Comparison of ENCODE assay signal across 7 mouse cellular contexts in genomic region chrX:19237048-19237737, GRCm38 (mm10).
DNase-seq lines count a peak whose midpoint lies in the region; ATAC-seq lines count a peak whose summit lies in the region.

No protein-coding gene starts in this region.

- H3K9me3 ChIP-seq in forebrain, embryonic 13.5 days (replicated peaks) = no peaks in the 10 kb centered on the region
- H3K9me3 ChIP-seq in hindbrain, embryonic 10.5 days = no peaks in the 10 kb centered on the region

- peak; percentile 80 for ATAC-seq in cerebellum, adult (ENCODE audit: insufficient number of reproducible peaks, low FRiP score, low TSS enrichment)
- peak; percentile 78 for ATAC-seq in forebrain, embryonic 13.5 days

- no peaks in the 10 kb centered on the region for H3K36me3 ChIP-seq in forebrain, embryonic 13.5 days (ENCODE audit: poor library complexity, severe bottlenecking)
- no peaks in the 10 kb centered on the region for H3K36me3 ChIP-seq in hindbrain, embryonic 10.5 days

- H3K27me3 ChIP-seq in forebrain, embryonic 13.5 days = no peaks in the 10 kb centered on the region
- H3K27me3 ChIP-seq in hindbrain, embryonic 10.5 days (ENCODE audit: insufficient read depth, poor library complexity, severe bottlenecking) = no peaks in the 10 kb centered on the region

- H3K4me2 ChIP-seq in forebrain, embryonic 13.5 days = peak overlapping the region; percentile 76

- H3K4me3 ChIP-seq in forebrain, embryonic 13.5 days = peak overlapping the region; percentile 48
- peak overlapping the region; percentile 57 for H3K4me3 ChIP-seq in hindbrain, embryonic 10.5 days

- no peaks in the 10 kb centered on the region for H3K4me1 ChIP-seq in forebrain, embryonic 13.5 days
- no peaks in the 10 kb centered on the region for H3K4me1 ChIP-seq in hindbrain, embryonic 10.5 days (replicated peaks)

- DNase-seq in NIH3T3 (ENCODE audit: low read depth) = peak; percentile 65
- no peak for DNase-seq in hindbrain, embryonic 10.5 days (ENCODE audit: low spot score)
- DNase-seq in layer of hippocampus, postnatal 25 days (ENCODE audit: extremely low spot score in 1 of 2, low spot score in 1 of 2) = peak; percentile 18 to 25
- peak; percentile 9 for DNase-seq in lung, postnatal 36 days
- peak; percentile 26 to 41 for DNase-seq in right cerebral cortex, postnatal 10 days (ENCODE audit: low spot score in 2 of 2)

- H3K9ac ChIP-seq in forebrain, embryonic 13.5 days = peak overlapping the region; percentile 58

- no peak overlapping the region for H3K27ac ChIP-seq in forebrain, embryonic 13.5 days
- peak overlapping the region; percentile 75 for H3K27ac ChIP-seq in hindbrain, embryonic 10.5 days

- WGBS in forebrain, embryonic 13.5 days = 11% methylated on average over 31 of the region's 31 CpGs
- WGBS in hindbrain, embryonic 10.5 days = 18% methylated on average over 31 of the region's 31 CpGs
